Mouse (Mus musculus) intestine, embryonic 16.5 days (tissue): ENCODE measurements around the gene Prr22. TPM values are rescaled to one million over a fixed set of nuclear protein-coding genes. Genes with fewer than 3 reads are reported as not detected.

Experiments
- ATAC-seq: fragments of 200-750 bp; cut with Nextera tagmentation; 2 replicates; pipeline ENCODE4 v1.8.0; 2017; ENCODE audit warnings: moderate TSS enrichment, moderate library complexity
- H3K27ac ChIP-seq: fragments of 300-500 bp; sonication (generic); 2 replicates; pipeline ENCODE4 v1.5.1; 2014; ENCODE audit warnings: mild to moderate bottlenecking, low read length
- H3K27me3 ChIP-seq: fragments of 300-500 bp; sonication (generic); replicated peaks from 2 replicates; pipeline ENCODE4 v1.6.1; 2014; ENCODE audit warnings: low read length, control low read depth, mixed read lengths; ENCODE audit not compliant: control insufficient read depth, insufficient read depth
- H3K36me3 ChIP-seq: fragments of 300-500 bp; sonication (generic); 2 replicates; pipeline ENCODE4 v1.6.1; 2014; ENCODE audit warnings: low read length, control low read depth; ENCODE audit not compliant: control insufficient read depth, insufficient read depth
- H3K4me1 ChIP-seq: fragments of 300-500 bp; sonication (generic); 2 replicates; pipeline ENCODE4 v1.6.1; 2014; ENCODE audit warnings: low read length, control low read depth, mixed read lengths; ENCODE audit not compliant: control insufficient read depth, insufficient read depth
- H3K4me2 ChIP-seq: fragments of 300-500 bp; sonication (generic); 2 replicates; pipeline ENCODE4 v1.6.1; 2014; ENCODE audit warnings: low read depth, low read length, control low read depth
- H3K4me3 ChIP-seq: fragments of 300-500 bp; sonication (generic); 2 replicates; pipeline ENCODE4 v1.5.1; 2014; ENCODE audit warnings: mild to moderate bottlenecking, low read length
- H3K9ac ChIP-seq: fragments of 300-500 bp; sonication (generic); 2 replicates; pipeline ENCODE4 v1.6.1; 2014; ENCODE audit warnings: low read depth, low read length
- H3K9me3 ChIP-seq: fragments of 300-500 bp; sonication (generic); 2 replicates; pipeline ENCODE4 v1.6.1; 2016; ENCODE audit warnings: low read length, control low read depth; ENCODE audit not compliant: control insufficient read depth
- WGBS: fragments of 180-500 bp; shearing (Covaris S2); extraction: QIAGEN DNeasy Blood & Tissue Kit; methylation state at CpG from one replicate; pipeline ENCODE4 v1.1.7; 2014; 5-methylcytosine and 5-hydroxymethylcytosine counted together
- polyA plus RNA-seq: library from polyadenylated mRNA; unstranded; fragments of >200 nt; fragmentation: Nextera tagmentation; extraction: Ambion mirVana; gene quantifications from 2 replicates; pipeline ENCODE4 v1.2.1, GENCODE M21; 2015

The Prr22 gene
- polyA plus RNA-seq, 1 experiment from 2014 or later: 0.84 TPM

DNA sequence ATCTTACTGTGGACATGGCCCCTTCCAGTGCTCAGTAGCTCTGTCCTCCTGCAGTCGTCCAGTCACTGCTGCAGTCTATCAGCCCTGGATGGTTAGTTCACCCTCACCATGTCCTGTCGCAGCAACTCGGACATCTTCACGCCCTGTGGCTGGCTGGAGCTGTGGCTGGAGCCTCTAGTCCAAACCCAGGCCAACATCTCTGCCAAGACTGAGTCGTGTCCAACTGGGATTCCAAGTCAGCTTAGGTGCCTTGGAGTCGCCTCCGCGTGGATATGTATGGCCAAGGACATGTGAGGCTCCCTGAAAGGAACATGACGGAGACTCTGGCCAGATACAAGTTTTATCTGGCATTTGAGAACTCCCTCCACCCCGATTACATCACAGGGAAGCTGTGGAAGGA, 31.8 kb upstream of the Prr22 start:
- Histone ChIP-seq H3K4me2 (no peak overlapping the region), H3K4me1 (no peaks in the 10 kb centered on the region), H3K27ac (no peak overlapping the region), H3K36me3 (no peaks in the 10 kb centered on the region), H3K4me3 (no peak overlapping the region), H3K27me3 (no peaks in the 10 kb centered on the region), H3K9me3 (no peaks in the 10 kb centered on the region), H3K9ac (no peak overlapping the region)
- ATAC-seq: no peak
- 79% methylated on average over 10 of the region's 10 CpGs for WGBS

DNA sequence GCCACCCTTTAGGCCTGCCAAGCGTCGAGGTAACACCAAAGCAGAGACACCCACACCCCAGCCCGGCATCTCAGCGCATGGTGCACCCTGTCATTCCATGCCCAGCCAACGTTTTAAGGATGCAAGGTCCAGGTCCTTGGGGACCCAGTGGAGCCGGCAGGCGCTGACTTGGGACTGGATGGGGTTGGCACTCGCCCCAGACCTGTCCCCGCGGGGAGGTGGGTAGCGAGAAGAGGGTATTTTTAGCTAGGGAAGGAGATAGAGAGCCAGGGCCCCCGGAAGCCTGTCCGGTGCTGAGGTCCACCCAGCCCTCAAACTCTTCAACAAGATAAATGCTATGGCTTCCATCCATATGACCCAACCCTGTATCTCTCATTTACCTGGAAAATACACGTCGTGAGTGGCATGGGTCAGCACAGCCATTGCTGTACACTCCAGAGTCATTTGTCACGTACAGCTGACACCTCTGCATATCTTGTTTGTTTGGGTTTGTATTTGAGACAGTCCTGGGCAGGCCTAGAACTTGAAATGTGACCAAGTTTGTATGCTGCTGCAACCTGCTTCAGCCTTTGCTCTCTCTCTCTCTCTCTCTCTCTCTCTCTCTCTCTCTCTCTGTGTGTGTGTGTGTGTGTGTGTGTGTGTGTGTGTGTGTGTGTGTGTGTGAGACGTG, 29.8 kb upstream of the Prr22 start:
- no peak overlapping the region for H3K4me2 ChIP-seq
- H3K9ac ChIP-seq: no peak overlapping the region
- no peaks in the 10 kb centered on the region for H3K9me3 ChIP-seq
- WGBS: 78% methylated on average over 17 of the region's 17 CpGs
- no peaks in the 10 kb centered on the region for H3K27me3 ChIP-seq
- H3K4me1 ChIP-seq: no peaks in the 10 kb centered on the region
- no peak overlapping the region for H3K4me3 ChIP-seq
- H3K27ac ChIP-seq: no peak overlapping the region
- ATAC-seq: no peak
- no peaks in the 10 kb centered on the region for H3K36me3 ChIP-seq

DNA sequence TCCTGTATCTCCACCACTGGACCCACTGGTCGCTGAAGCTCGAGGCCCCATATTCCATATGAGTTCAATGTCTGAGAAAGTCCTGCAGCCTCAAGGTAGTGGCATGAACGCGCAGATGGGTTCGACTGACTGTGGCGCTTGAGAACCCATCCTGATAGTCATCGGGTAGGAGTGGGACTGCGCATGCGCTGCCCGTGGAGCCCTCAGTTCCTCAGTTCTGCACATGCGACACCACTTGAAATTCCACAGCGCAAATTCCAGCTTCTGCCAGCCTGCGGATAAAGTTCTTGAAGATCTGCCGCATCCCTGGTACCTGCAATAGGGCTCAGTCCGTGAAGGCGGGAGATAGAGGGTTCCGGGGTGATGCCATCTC, 29.3 kb upstream of the Prr22 start:
- no peak for ATAC-seq
- Histone ChIP-seq H3K27me3 (no peaks in the 10 kb centered on the region), H3K36me3 (no peaks in the 10 kb centered on the region), H3K27ac (no peak overlapping the region), H3K9ac (no peak overlapping the region), H3K4me2 (no peak overlapping the region), H3K4me3 (no peak overlapping the region), H3K9me3 (no peaks in the 10 kb centered on the region), H3K4me1 (no peaks in the 10 kb centered on the region)
- 79% methylated on average over 17 of the region's 17 CpGs for WGBS

DNA sequence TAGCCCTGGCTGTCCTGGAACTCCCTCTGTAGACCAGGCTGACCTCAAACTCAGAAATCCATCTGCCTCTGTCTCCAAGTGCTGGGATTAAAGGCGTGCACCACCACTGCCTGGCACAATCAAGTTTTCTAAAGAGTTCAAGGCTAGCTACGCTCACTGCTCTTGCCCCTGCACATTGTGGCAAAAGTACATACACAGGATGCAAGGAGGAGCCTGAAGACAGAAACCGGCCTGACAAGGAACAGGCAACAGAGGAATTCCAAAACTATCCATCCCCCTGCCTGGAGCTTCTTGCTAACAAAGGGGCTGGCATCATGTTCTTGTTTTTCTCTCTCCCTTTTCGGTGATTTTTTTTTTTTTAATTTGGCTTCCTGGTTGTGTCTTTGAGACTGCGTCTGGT, 25.9 kb upstream of the Prr22 start:
- no peaks in the 10 kb centered on the region for H3K27me3 ChIP-seq
- H3K9ac ChIP-seq: no peak overlapping the region
- 0 out of 2 replicates have a peak overlapping the region, but pooled peaks have one; percentile 21 for H3K27ac ChIP-seq
- H3K9me3 ChIP-seq: no peaks in the 10 kb centered on the region
- H3K4me1 ChIP-seq: no peaks in the 10 kb centered on the region
- ATAC-seq: no peak
- no peak overlapping the region for H3K4me3 ChIP-seq
- 37% methylated on average over 5 of the region's 5 CpGs for WGBS
- H3K36me3 ChIP-seq: no peaks in the 10 kb centered on the region
- no peak overlapping the region for H3K4me2 ChIP-seq

DNA sequence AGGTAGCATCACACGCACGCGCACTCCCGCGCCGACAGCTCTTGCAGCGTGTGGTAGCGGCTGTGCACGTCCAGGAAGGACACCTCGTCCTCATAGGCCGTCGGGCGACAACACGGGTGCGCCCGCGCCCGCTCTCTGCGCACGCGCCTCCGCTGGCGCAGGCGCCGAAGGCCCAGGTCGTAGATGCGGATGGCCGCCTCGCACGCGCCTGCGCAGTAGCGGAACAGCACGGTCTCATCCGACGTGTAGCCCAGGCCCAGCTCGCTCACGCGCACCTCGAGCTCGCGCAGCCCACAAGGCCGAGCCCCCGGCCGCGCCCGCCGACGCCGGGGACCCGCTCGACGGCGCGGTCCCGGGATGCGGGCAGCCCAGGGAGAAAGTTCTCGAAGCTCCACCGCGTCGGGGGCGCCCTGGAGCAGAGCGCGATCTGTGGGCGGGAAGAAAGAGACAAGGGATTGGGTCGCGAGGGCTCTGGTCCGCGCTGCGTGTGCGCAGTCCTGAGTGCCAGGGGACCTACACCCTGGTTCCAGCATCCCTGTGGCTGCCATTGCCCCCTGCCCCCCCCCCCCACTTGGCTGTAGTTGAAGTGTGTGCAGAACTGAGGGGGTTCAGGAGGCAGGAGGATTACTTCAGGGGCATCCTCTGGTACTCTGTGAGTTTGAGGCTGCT, 18.5 kb upstream of the Prr22 start:
- H3K36me3 ChIP-seq: no peaks in the 10 kb centered on the region
- H3K4me1 ChIP-seq: peaks cover 19% of the 10 kb centered on the region
- H3K27ac ChIP-seq: no peak overlapping the region
- H3K4me3 ChIP-seq: peak overlapping the region; percentile 35
- peaks cover 32% of the 10 kb centered on the region for H3K27me3 ChIP-seq
- peak overlapping the region; percentile 65 for H3K9ac ChIP-seq
- ATAC-seq: peak; percentile 36
- peak overlapping the region; percentile 52; the same call in 1 of the 2 replicates for H3K4me2 ChIP-seq
- 28% methylated on average over 71 of the region's 71 CpGs for whole genome bisulfite sequencing
- H3K9me3 ChIP-seq: no peaks in the 10 kb centered on the region

DNA sequence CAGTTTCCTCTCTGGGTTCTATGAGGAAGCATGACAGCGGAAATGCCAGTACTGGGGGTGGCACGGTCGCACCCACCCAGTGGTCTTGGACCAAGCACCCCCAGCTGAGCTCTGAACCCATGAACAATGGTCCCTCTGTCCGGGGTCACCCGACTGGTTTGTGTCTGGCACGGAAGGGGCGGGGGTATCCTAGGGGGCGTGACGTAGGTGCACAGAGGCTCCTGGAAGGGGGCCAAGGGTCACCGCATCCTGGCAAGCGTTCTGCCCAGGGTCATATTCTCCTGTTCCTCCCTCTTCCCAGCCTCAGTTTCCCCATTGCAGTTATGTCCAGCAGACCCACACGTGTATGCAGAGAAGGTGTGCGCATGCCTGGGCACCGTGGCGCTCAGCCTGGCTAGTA, 16.6 kb upstream of the Prr22 start:
- H3K27me3 ChIP-seq: peaks cover 32% of the 10 kb centered on the region
- WGBS: 30% methylated on average over 15 of the region's 15 CpGs
- H3K36me3 ChIP-seq: no peaks in the 10 kb centered on the region

DNA sequence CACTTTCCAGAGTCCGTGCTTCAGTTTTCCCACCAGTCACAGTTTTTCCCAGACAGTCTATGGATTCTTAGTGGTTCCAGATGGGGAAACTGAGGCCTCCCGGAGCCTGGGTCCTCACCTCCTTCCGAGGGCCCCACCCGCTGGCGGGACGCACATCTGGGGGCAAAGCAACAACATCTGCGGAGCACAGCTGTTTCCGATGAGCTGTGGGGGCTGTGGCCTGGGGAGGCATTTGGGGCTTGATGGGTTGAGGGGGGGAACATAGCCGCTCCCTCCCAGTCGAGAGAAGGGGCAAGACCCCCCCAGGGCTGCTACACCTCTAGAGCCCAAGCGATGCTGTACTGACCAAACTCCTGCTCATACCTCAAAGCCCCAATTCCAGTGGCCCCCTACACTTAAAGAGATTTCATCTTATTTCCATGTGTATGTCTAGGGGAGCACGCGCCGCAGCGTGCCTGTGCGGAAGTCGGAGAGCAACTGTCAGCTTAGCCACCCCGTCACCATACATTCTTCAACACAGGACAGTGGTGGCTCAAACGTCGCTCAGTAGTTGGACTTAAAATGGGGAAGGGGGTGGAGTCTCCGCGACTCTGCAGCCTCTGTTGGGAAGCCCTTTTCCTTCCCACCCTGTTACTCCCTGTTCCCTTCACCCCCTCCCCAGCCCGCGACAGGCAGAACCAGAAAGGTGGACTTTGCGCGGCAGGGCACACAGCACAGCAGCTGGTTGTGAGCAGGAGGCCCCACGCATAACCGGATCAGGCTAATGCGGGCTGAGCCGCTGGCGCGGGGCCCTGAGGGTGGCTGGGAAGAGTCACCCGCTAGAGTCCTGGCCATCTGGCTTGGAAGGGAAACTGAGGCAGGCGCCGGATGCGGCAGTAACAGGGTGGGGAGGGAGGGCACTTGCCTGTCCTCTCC, 15.5 kb upstream of the Prr22 start:
- Histone ChIP-seq H3K9ac (peak overlapping the region; percentile 36), H3K9me3 (no peaks in the 10 kb centered on the region), H3K4me1 (peaks cover 32% of the 10 kb centered on the region), H3K27ac (no peak overlapping the region), H3K4me3 (peak overlapping the region; percentile 20), H3K36me3 (no peaks in the 10 kb centered on the region), H3K4me2 (peak overlapping the region; percentile 40), H3K27me3 (peaks cover 32% of the 10 kb centered on the region)
- 0 out of 2 replicates have a peak, but pooled peaks have one; percentile 8 for ATAC-seq
- WGBS: 19% methylated on average over 36 of the region's 36 CpGs

More for the DNA sequence above, 16.6 kb upstream of the Prr22 start:
- Histone ChIP-seq H3K4me1 (peaks cover 32% of the 10 kb centered on the region), H3K27ac (no peak overlapping the region), H3K9ac (no peak overlapping the region), H3K9me3 (no peaks in the 10 kb centered on the region), H3K4me2 (no peak overlapping the region), H3K4me3 (no peak overlapping the region)
- no peak for ATAC-seq

DNA sequence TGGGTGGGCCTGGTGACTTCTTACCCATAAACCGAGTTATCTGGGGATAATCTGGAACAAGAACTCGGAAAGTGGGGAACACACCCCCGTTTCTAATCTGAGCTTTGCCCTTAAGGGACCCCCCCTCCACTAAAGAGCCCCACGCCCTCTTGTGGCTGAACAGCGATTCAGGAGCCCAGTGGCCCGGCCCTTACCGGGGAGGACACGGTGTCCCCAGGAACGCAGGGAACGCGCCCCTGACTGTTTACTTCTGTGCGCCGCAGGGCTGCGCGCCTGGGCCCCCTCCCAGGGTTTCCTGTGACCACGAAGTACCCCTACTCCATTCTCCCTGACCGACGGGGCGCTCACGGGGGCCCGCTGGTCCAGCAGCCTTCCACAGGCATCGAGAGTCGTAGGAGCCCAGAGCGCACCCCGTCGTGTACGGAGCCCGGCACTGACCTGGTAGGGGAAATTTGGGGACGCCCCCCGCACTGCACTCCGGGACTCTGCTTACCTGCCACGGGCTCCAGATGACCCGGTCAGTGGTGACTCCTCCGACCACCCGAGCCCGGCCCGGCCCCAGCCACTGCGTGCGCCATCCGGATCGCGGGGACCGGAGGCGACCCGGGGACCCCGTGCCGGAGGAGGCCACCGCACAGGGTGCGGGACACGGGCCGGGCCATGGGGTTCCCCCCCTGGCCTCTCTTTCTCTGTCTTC, 13.2 kb upstream of the Prr22 start:
- H3K4me2 ChIP-seq: peak overlapping the region; percentile 100
- H3K27ac ChIP-seq: no peak overlapping the region
- WGBS: 1% methylated on average over 47 of the region's 51 CpGs
- H3K9me3 ChIP-seq: no peaks in the 10 kb centered on the region
- H3K27me3 ChIP-seq: peaks cover 30% of the 10 kb centered on the region
- peaks cover 38% of the 10 kb centered on the region for H3K4me1 ChIP-seq
- peak overlapping the region; percentile 65 for H3K4me3 ChIP-seq
- peak overlapping the region; percentile 80 for H3K9ac ChIP-seq
- peak; percentile 25 for ATAC-seq
- no peaks in the 10 kb centered on the region for H3K36me3 ChIP-seq
